Mouse (Mus musculus) embryonic facial prominence, embryonic 14.5 days (tissue): ENCODE data around the gene Gm21915. TPM values are rescaled to one million over a fixed set of nuclear protein-coding genes. Genes with fewer than 3 reads are reported as not detected.

Experiments used
- ATAC-seq: fragments of 200-750 bp; cut with Nextera tagmentation; 2 replicates; pipeline ENCODE4 v1.8.0; 2017; ENCODE audit warnings: low read depth, moderate number of reproducible peaks, moderate TSS enrichment
- DNase-seq: peaks from one replicate; pipeline ENCODE4 v3.0.0-alpha.2; 2015; ENCODE audit warnings: low spot score
- H3K27ac ChIP-seq: fragments of 300-500 bp; sonication (generic); replicated peaks from 2 replicates; pipeline ENCODE4 v1.5.1; 2014; ENCODE audit warnings: low read depth, mild to moderate bottlenecking, low read length, moderate library complexity
- H3K27me3 ChIP-seq: fragments of 300-500 bp; sonication (generic); replicated peaks from 2 replicates; pipeline ENCODE4 v1.6.1; 2014; ENCODE audit warnings: low read length; ENCODE audit not compliant: control insufficient read depth, insufficient read depth
- H3K36me3 ChIP-seq: fragments of 300-500 bp; sonication (generic); 2 replicates; pipeline ENCODE4 v1.6.1; 2014; ENCODE audit warnings: low read length, mixed read lengths; ENCODE audit not compliant: control insufficient read depth, insufficient read depth
- H3K4me1 ChIP-seq: fragments of 300-500 bp; sonication (generic); 2 replicates; pipeline ENCODE4 v1.6.1; 2014; ENCODE audit warnings: antibody characterized with exemption, low read length; ENCODE audit not compliant: control insufficient read depth, insufficient read depth
- H3K4me2 ChIP-seq: fragments of 300-500 bp; sonication (generic); 2 replicates; pipeline ENCODE4 v1.6.1; 2014; ENCODE audit warnings: low read depth, mild to moderate bottlenecking, low read length, moderate library complexity, mixed read lengths
- H3K4me3 ChIP-seq: fragments of 300-500 bp; sonication (generic); 2 replicates; pipeline ENCODE4 v1.5.1; 2014; ENCODE audit warnings: low read depth, mild to moderate bottlenecking, low read length
- H3K9ac ChIP-seq: fragments of 300-500 bp; sonication (generic); 2 replicates; pipeline ENCODE4 v1.6.1; 2014; ENCODE audit warnings: low read depth, mild to moderate bottlenecking, low read length, moderate library complexity, mixed read lengths
- H3K9me3 ChIP-seq: fragments of 300-500 bp; sonication (generic); 2 replicates; pipeline ENCODE4 v1.6.1; 2016; ENCODE audit warnings: low read length; ENCODE audit not compliant: control insufficient read depth
- WGBS: fragments of 180-500 bp; shearing (Covaris S2); extraction: QIAGEN DNeasy Blood & Tissue Kit; methylation state at CpG from one replicate; pipeline ENCODE4 v1.1.7; 2014; 5-methylcytosine and 5-hydroxymethylcytosine counted together
- polyA plus RNA-seq: library from polyadenylated mRNA; unstranded; fragments of >200 nt; fragmentation: Nextera tagmentation; extraction: Ambion mirVana; gene quantifications from 2 replicates; pipeline ENCODE4 v1.2.1, GENCODE M21; 2014

Gm21915 gene
- not detected in 2 replicates for polyA plus RNA-seq

DNA sequence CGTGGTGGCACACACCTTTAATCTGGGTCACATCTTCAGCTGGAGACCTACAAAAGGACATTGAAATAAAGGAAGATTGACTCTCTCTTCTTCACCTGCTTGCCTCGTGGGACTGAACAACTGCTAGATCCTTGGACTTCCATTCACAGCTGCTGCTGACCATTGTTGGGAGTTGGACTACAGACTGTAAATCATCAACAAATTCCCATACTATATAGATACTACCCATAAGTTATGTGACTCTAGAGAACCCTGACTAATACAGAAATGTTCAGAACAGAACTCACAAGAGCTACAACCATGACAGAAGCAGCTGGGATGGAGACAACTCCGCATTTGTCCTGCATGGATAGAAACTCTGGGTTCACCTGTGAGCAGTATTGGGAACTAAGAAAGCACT, at the start of gene Gm21915:
Gm21915 (plus strand) TSS at position 301 of the 400 bp plus-strand sequence.
- Histone ChIP-seq H3K27ac (no peak within 1 kb of the TSS), H3K36me3 (no peaks in the 10 kb centered on the region), H3K9ac (no peak within 1 kb of the TSS), H3K4me2 (no peak within 1 kb of the TSS), H3K4me1 (peaks cover 8% of the 10 kb centered on the region), H3K9me3 (no peaks in the 10 kb centered on the region), H3K27me3 (no peaks in the 10 kb centered on the region), H3K4me3 (no peak within 1 kb of the TSS)
- 92% methylated on average over 3 of the region's 3 CpGs for WGBS
- ATAC-seq (no peak), DNase-seq (no peak)

DNA sequence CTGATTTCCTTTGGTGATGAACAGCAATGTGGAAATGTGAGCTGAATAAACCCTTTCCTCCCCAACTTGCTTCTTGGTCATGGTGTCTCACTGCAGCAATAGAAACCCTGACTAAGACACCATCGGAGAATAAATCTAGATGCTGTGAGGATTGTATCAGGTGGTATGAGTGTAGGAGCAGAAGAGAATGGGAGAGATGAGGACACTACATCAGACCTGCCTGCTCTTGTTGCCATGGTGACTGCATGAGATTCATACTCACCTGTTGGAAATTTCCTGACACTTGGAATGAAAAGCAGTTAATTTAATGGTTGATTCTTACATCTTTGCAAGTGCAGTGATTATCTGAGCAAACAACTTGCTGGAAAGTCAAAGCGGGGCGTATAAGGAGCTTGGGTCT, 48.1 kb upstream of the Gm21915 start:
- WGBS, result 97% methylated on average over 3 of the region's 3 CpGs
- H3K4me2 ChIP-seq, result no peak overlapping the region
- no peaks in the 10 kb centered on the region for H3K27me3 ChIP-seq
- H3K4me1 ChIP-seq, result peaks cover 5% of the 10 kb centered on the region; the same call in 1 of the 2 replicates
- H3K4me3 ChIP-seq, result no peak overlapping the region
- no peak for ATAC-seq
- H3K9me3 ChIP-seq, result no peaks in the 10 kb centered on the region
- no peaks in the 10 kb centered on the region for H3K36me3 ChIP-seq
- DNase-seq, result no peak
- H3K9ac ChIP-seq, result no peak overlapping the region
- H3K27ac ChIP-seq, result no peak overlapping the region

DNA sequence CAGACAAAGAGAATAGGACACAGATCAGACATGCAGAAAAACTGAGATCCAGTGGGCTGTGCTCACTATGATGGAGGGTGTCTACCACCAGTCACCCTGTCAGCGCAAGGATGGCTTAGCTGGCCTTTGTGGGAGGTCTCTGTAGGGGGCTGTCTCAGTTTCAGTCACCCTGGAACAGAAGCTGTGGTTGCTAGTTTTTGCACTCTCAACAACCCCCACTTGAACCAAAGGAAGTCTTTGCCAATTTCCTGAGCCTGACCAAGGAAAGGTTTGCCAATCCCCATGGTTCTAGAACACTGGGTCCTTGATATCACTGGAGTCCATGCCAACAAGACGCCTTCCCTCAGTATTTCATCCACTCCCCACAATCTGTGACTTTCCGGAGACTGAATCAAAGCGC, 47.6 kb upstream of the Gm21915 start:
- ATAC-seq, result no peak
- no peak overlapping the region for H3K27ac ChIP-seq
- no peaks in the 10 kb centered on the region for H3K27me3 ChIP-seq

DNA sequence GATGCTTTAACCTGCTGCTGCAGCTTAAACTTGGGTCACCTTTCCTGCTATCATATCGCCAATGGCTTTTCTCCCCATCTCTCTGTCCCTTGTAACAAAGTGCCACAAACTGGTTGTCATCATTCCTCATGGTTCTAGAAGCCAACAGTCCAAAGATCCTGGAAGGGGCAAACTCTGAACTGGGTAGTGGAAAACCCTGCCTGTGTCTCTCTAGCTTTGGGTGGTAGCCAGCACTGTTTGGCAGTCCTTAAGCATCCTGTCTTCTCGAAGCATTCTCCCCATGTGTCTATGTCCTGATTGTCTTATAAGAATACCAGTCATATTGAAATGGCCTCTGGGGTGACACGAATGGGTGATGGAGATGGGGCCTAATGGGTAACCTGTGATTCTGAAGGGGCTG, 45.1 kb upstream of the Gm21915 start:
- Histone ChIP-seq H3K4me3 (no peak overlapping the region), H3K4me2 (no peak overlapping the region), H3K9ac (no peak overlapping the region), H3K4me1 (no peaks in the 10 kb centered on the region), H3K36me3 (no peaks in the 10 kb centered on the region), H3K27ac (no peak overlapping the region), H3K9me3 (no peaks in the 10 kb centered on the region), H3K27me3 (no peaks in the 10 kb centered on the region)
- ATAC-seq (no peak), DNase-seq (no peak)
- 77% methylated on average over 3 of the region's 3 CpGs for WGBS

More for the DNA sequence above, 47.6 kb upstream of the Gm21915 start:
- no peaks in the 10 kb centered on the region for H3K36me3 ChIP-seq
- H3K4me3 ChIP-seq, result no peak overlapping the region
- no peak overlapping the region for H3K4me2 ChIP-seq
- 85% methylated on average over 4 of the region's 4 CpGs for WGBS
- no peak for DNase-seq
- no peaks in the 10 kb centered on the region for H3K4me1 ChIP-seq
- H3K9me3 ChIP-seq, result no peaks in the 10 kb centered on the region
- no peak overlapping the region for H3K9ac ChIP-seq

DNA sequence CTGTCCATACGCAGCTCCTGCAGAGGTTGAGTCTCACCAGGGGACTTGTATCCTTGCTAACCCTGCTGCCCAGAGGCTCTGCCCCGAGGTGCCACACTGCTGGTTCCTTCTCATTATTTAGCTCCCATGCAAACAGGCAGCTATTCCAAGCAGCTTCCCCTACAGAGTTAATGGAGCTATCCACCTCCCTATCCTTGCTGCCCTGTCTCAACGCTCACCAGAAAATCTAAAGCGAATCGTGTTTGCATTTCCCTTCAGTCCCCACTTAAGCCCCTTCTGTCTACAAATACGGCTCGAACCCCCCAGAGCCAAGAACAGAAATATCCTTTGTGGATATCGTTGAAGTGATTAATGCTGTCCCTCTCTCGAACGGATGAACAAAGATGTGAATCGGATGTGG, 43.8 kb upstream of the Gm21915 start:
- no peak overlapping the region for H3K9ac ChIP-seq
- DNase-seq, result no peak
- 41% methylated on average over 11 of the region's 11 CpGs for WGBS

DNA sequence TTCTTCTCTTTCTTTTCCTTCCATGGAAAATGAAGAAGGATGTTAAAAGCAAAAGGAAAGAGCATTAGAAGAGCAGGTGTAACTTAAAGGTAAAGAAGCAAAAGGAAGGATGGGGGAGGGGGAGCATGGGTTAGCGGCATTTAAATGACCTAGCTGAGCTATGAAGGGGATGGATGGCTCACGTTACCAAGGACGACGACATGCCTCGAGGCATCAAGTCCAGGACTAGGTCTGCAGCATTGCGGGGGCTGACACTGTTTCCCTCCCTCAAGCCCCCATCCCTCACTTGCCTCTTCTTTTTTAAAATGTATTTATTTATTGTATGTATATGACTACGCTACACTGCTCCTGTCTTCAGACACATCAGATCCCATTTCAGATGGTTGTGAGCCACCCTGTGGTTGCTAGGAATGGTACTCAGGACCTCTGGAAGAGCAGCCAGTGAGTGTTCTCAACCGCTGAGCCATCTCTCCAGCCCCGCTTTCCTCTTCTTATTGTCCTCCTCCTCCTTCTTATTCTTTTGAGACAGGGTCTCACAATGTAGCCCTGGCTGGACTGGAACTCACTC, 43.2 kb upstream of the Gm21915 start:
- Histone ChIP-seq H3K4me2 (no peak overlapping the region), H3K27ac (no peak overlapping the region), H3K4me1 (peaks cover 4% of the 10 kb centered on the region; the same call in 1 of the 2 replicates), H3K9ac (no peak overlapping the region), H3K27me3 (no peaks in the 10 kb centered on the region), H3K36me3 (no peaks in the 10 kb centered on the region), H3K9me3 (no peaks in the 10 kb centered on the region), H3K4me3 (no peak overlapping the region)
- DNase-seq (no peak), ATAC-seq (no peak)
- 38% methylated on average over 9 of the region's 9 CpGs for WGBS

More for the DNA sequence above, 43.8 kb upstream of the Gm21915 start:
- H3K9me3 ChIP-seq, result no peaks in the 10 kb centered on the region
- H3K4me3 ChIP-seq, result no peak overlapping the region
- no peak overlapping the region for H3K4me2 ChIP-seq
- H3K36me3 ChIP-seq, result no peaks in the 10 kb centered on the region
- no peak overlapping the region for H3K27ac ChIP-seq
- no peak for ATAC-seq
- peaks cover 4% of the 10 kb centered on the region; the same call in 1 of the 2 replicates for H3K4me1 ChIP-seq
- no peaks in the 10 kb centered on the region for H3K27me3 ChIP-seq

DNA sequence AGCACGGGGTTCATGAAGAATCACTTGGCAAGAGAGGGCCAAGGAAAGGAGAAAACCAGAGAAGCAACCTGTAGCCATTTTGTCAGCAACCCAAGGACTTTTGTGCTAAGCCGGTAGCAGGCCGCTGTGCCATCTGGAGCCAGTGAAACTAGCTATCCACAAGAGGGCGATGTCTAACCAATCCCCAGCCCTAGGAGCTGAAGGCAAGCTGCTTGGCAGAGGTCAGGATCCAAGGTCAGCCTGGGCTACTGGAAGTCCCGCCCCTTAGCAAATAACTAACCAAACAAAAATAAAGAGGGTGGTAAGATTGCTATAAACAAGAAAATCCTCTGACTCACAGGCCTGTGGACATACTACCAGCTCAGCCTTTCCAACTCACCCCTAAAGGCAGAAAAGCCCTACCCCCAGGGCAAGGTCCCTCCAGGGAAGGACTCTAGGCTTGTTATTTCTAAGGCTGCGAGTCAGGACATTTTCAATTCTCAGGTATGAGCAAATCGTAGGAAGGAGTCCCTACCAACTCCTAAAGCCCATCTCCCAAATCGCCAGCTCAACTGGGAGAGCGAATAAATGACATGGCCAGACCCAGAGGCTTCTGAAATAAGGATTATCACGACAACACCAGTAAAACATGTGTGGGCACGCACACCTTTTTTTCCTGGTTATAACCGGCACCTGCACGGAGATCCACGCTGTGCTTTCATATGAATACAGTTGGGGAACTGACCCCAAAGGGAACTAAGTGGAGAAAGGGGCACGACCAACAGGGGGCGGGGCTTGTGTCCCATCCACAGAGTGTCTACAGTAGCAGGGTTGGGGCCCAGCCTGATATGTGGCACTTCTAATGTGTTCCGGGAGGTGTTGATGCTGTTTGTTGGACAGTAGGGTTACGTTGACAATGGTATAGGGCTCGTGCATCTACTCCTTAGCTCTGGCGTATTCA, 42.0 kb upstream of the Gm21915 start:
- WGBS, result 63% methylated on average over 20 of the region's 20 CpGs
- DNase-seq (peak; percentile 51), ATAC-seq (0 out of 2 replicates have a peak, but pooled peaks have one; percentile 57)
- Histone ChIP-seq H3K36me3 (no peaks in the 10 kb centered on the region), H3K27me3 (no peaks in the 10 kb centered on the region), H3K27ac (no peak overlapping the region), H3K9me3 (no peaks in the 10 kb centered on the region), H3K9ac (no peak overlapping the region), H3K4me3 (no peak overlapping the region), H3K4me2 (no peak overlapping the region), H3K4me1 (peaks cover 4% of the 10 kb centered on the region; the same call in 1 of the 2 replicates)

DNA sequence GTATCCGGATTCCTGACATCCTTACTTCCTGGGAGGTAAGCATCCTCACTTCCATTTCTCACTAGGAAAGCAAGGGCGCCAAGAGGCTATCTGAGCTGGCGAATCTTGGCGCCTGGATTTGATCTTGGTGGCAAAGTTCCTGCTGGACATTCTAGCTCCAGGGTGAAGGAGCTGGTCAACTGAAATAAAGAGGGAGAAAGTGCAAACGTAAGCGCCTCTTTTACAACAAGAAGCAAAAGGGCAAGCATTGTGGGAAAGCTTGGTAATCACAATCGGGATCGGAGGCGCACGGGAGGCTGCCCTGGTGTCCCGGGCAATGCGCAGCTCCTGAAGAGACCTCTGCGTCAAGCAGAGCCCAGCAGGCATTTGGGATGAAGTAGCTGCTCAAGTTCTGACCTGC, 41.0 kb upstream of the Gm21915 start:
- no peaks in the 10 kb centered on the region for H3K36me3 ChIP-seq
- ATAC-seq (no peak), DNase-seq (no peak)
- no peaks in the 10 kb centered on the region for H3K27me3 ChIP-seq
- peaks cover 4% of the 10 kb centered on the region; the same call in 1 of the 2 replicates for H3K4me1 ChIP-seq
- no peak overlapping the region for H3K9ac ChIP-seq
- no peak overlapping the region for H3K4me2 ChIP-seq
- H3K9me3 ChIP-seq, result no peaks in the 10 kb centered on the region
- no peak overlapping the region for H3K27ac ChIP-seq
- H3K4me3 ChIP-seq, result no peak overlapping the region
- 59% methylated on average over 13 of the region's 13 CpGs for WGBS
